Mouse (Mus musculus) lung, adult 2 months (tissue): ENCODE measurements around the gene Mrpl27. TPM values are rescaled to one million over a fixed set of nuclear protein-coding genes. Genes with fewer than 3 reads are reported as not detected.
A peak's percentile ranks its signal among the peaks of the same experiment; 100 is the strongest.
"Not testable (repeated sequence)": the region's sequence is repeated elsewhere in the genome, so short reads cannot be mapped to it uniquely, and the experiment has no call there.

Experiments
- DNase-seq: peaks from one replicate; pipeline ENCODE4 v3.0.0; 2022
- H3K4me1 ChIP-seq: fragments of 200-500 bp; 2 replicates; pipeline ENCODE4 v1.6.1; 2011; ENCODE audit warnings: low read length; ENCODE audit not compliant: control insufficient read depth, insufficient read depth
- H3K4me3 ChIP-seq: fragments of 200-500 bp; replicated peaks from 2 replicates; pipeline ENCODE3; 2011; ENCODE audit warnings: low read depth, mild to moderate bottlenecking, control low read depth, low read length; ENCODE audit errors: extremely low read depth
- CTCF ChIP-seq: fragments of 200-500 bp; IDR thresholded peaks from 2 replicates; pipeline ENCODE4 v1.5.1; 2011; ENCODE audit warnings: mild to moderate bottlenecking, low read length, control low read depth; ENCODE audit not compliant: insufficient read depth
- POLR2A ChIP-seq: fragments of 200-500 bp; IDR thresholded peaks from 2 replicates; pipeline ENCODE4 v1.6.1; 2011; ENCODE audit warnings: low read depth, mild to moderate bottlenecking, control low read depth, low read length, borderline replicate concordance; ENCODE audit errors: extremely low read depth
- WGBS: fragments of 180-500 bp; shearing (Covaris S2); methylation state at CpG from one replicate; pipeline ENCODE4 v1.1.7; 2018; 5-methylcytosine and 5-hydroxymethylcytosine counted together
- polyA plus RNA-seq: library from polyadenylated mRNA; depleted of rRNA; stranded (reverse); fragments of >200 nt; gene quantifications from 2 replicates; pipeline ENCODE4 v1.2.3, GENCODE M21; 2012

The Mrpl27 gene
- polyA plus RNA-seq, 1 experiment = 34.7 TPM

- TF ChIP-seq POLR2A = no peak
- TF ChIP-seq CTCF = no peak
- DNase-seq = no peak
- Histone ChIP-seq H3K4me1 (0 out of 2 replicates have a peak, but pooled peaks cover 6% of the 10 kb centered on the region), H3K4me3 (no peak overlapping the region)
- WGBS = 81% methylated on average over 6 of the region's 6 CpGs
Observed at GRCm38 (mm10) chr11:94665281-94665680, 11.7 kb downstream of the Mrpl27 start.

GRCm38 (mm10) chr11:94674984-94675383 is 21.4 kb downstream of the Mrpl27 start:
- TF ChIP-seq CTCF = no peak
- TF ChIP-seq POLR2A = no peak
- Histone ChIP-seq H3K4me1 (peaks cover 4% of the 10 kb centered on the region), H3K4me3 (no peak overlapping the region)
- no peak for DNase-seq
- WGBS = 78% methylated on average over 5 of the region's 5 CpGs

- 76% methylated on average over 5 of the region's 5 CpGs for WGBS
- Histone ChIP-seq H3K4me1 (peaks cover 4% of the 10 kb centered on the region), H3K4me3 (no peak overlapping the region)
- no peak for TF ChIP-seq POLR2A
- no peak for DNase-seq
Observed at GRCm38 (mm10) chr11:94675446-94675845, 21.9 kb downstream of the Mrpl27 start.

- no peak for DNase-seq
- WGBS = 47% methylated on average over 4 of the region's 4 CpGs
- no peak for TF ChIP-seq POLR2A
- no peak for TF ChIP-seq CTCF
- Histone ChIP-seq H3K4me1 (peaks cover 4% of the 10 kb centered on the region), H3K4me3 (peak overlapping the region; percentile 95)
Observed at GRCm38 (mm10) chr11:94676308-94676707, 22.7 kb downstream of the Mrpl27 start.

- DNase-seq = peak; percentile 93
- Histone ChIP-seq H3K4me1 (peaks cover 4% of the 10 kb centered on the region), H3K4me3 (peak within 1 kb of the TSS; percentile 95)
- TF ChIP-seq POLR2A (peak; percentile 70; the same call in 1 of the 2 replicates), CTCF (no peak)
- under 1% methylated on average over 79 of the region's 82 CpGs for WGBS
Observed at GRCm38 (mm10) chr11:94676754-94677606, 23.4 kb downstream of the Mrpl27 start, which contains the start of gene Xylt2. Gene Xylt2 (minus strand): TSS chr11:94677515.

GRCm38 (mm10) chr11:94677607-94678145 is 24.1 kb downstream of the Mrpl27 start:
- DNase-seq = no peak
- 33% methylated on average over 15 of the region's 15 CpGs for WGBS
- H3K4me1 ChIP-seq = peaks cover 4% of the 10 kb centered on the region
- no peak for TF ChIP-seq POLR2A
- TF ChIP-seq CTCF = no peak
- peak overlapping the region; percentile 59 for H3K4me3 ChIP-seq

GRCm38 (mm10) chr11:94680639-94681038 is 27.1 kb downstream of the Mrpl27 start:
- Histone ChIP-seq H3K4me1 (peaks cover 2% of the 10 kb centered on the region; the same call in 1 of the 2 replicates), H3K4me3 (no peak overlapping the region)
- no peak for DNase-seq
- TF ChIP-seq POLR2A (no peak), CTCF (peak; percentile 9; the same call in 1 of the 2 replicates)

GRCm38 (mm10) chr11:94681640-94682039 is 28.1 kb downstream of the Mrpl27 start:
- TF ChIP-seq POLR2A (no peak), CTCF (no peak)
- Histone ChIP-seq H3K4me1 (no peaks in the 10 kb centered on the region; the same call in 1 of the 2 replicates), H3K4me3 (no peak overlapping the region)
- DNase-seq = no peak
- 61% methylated on average over 4 of the region's 4 CpGs for WGBS

- TF ChIP-seq POLR2A = no peak
- no peak for TF ChIP-seq CTCF
- Histone ChIP-seq H3K4me1 (no peaks in the 10 kb centered on the region; the same call in 1 of the 2 replicates), H3K4me3 (no peak overlapping the region)
- no peak for DNase-seq
- WGBS = 80% methylated on average over 7 of the region's 7 CpGs
Observed at GRCm38 (mm10) chr11:94682427-94682826, 28.9 kb downstream of the Mrpl27 start.

- TF ChIP-seq CTCF (no peak), POLR2A (no peak)
- no peak for DNase-seq
- no peaks in the 10 kb centered on the region; the same call in 1 of the 2 replicates for H3K4me1 ChIP-seq
- no peak overlapping the region for H3K4me3 ChIP-seq
- WGBS = 64% methylated on average over 6 of the region's 6 CpGs
Observed at GRCm38 (mm10) chr11:94687178-94687577, 33.6 kb downstream of the Mrpl27 start.

GRCm38 (mm10) chr11:94692502-94692901 is 38.9 kb downstream of the Mrpl27 start:
- not testable (repeated sequence) for H3K4me1 ChIP-seq, DNase-seq, H3K4me3 ChIP-seq
